Mouse (Mus musculus): ENCODE measurements around the gene Brd3.

DNA sequence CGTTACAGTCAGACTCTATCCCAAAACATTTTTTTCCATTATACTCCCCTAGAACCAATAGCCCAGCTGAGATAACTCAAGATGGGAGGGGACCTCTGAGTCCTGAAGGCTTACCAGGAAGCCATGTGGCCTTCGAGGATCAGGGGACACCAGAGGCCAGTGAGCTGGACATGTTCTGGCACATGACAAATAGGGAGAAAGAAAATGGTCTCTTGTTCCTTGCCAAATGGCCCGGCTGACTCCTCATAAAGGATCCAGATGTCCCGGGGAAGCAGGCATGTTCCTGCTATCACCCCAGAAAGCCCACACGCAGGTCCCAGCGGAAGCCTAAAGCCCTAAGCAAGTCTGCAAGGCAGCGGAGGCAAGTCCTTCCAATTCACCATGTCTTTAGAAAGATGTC is 83.9 kb downstream of the Brd3 start:
- no peak for TF ChIP-seq CTCF (IDR thresholded peaks at IDR 0.05; ENCODE audit: insufficient read depth, low read depth, low read length)
- TF ChIP-seq POLR2A (IDR thresholded peaks at IDR 0.05; ENCODE audit: insufficient read depth, low read depth, low read length): no peak

Measured in olfactory bulb, adult 2 months (tissue).